Comparison of ENCODE assay signal across 28 mouse cellular contexts in the genomic region with DNA sequence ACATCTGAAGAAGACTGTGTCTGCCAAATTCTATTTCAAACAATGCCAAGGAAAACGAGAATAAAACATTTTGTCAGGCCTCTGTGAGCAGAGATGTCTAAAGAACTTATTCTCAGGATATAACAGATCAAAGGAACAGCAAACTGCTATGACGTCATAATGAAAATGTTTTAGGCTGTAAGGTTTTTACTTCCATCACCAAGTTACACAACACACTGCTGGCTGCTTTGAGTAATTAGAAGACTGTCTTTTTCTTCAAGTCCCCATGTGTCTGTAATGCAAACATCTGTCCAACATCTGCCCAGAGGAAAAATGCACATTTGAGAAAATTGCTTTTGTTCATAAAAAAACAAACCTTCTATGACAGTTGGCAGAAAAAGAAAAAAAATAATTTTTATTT.
"Had no signal": no experiment of that assay in that cellular context is flagged by ENCODE, and none has a peak within 500 bp of the region (broad histone marks: within the 10 kb centered on the region; RNA-seq: fewer than 3 reads in every experiment).

No protein-coding gene starts in this region.

- H3K27me3 ChIP-seq: heart, embryonic 12.5 days; hindbrain, embryonic 13.5 days; intestine, embryonic 15.5 days; kidney, embryonic 15.5 days; limb, embryonic 13.5 days; liver, embryonic 13.5 days; liver, embryonic 15.5 days had no signal

- H3K9ac ChIP-seq: heart, embryonic 12.5 days; hindbrain, embryonic 13.5 days; intestine, embryonic 15.5 days; kidney, embryonic 15.5 days; limb, embryonic 13.5 days; liver, embryonic 13.5 days; liver, embryonic 15.5 days; liver, postnatal 0 days had no signal

- H3K27ac ChIP-seq: gastrocnemius, adult 2 months; heart, embryonic 10.5 days; hindbrain, embryonic 10.5 days; hindbrain, embryonic 13.5 days; intestine, embryonic 15.5 days; kidney, embryonic 15.5 days; kidney, postnatal 0 days; limb, embryonic 13.5 days; liver, embryonic 13.5 days; liver, embryonic 15.5 days had no signal

- H3K36me3 ChIP-seq: heart, embryonic 10.5 days; heart, embryonic 12.5 days; hindbrain, embryonic 10.5 days; hindbrain, embryonic 13.5 days; intestine, embryonic 15.5 days; kidney, embryonic 15.5 days; limb, embryonic 13.5 days; liver, embryonic 13.5 days; liver, embryonic 15.5 days had no signal

- H3K9me3 ChIP-seq: heart, embryonic 10.5 days; heart, embryonic 12.5 days; hindbrain, embryonic 10.5 days; hindbrain, embryonic 13.5 days; intestine, embryonic 15.5 days; kidney, embryonic 15.5 days; limb, embryonic 13.5 days; liver, embryonic 13.5 days; liver, embryonic 15.5 days had no signal

- H3K4me3 ChIP-seq: gastrocnemius, adult 2 months; heart, embryonic 10.5 days; heart, embryonic 12.5 days; hindbrain, embryonic 10.5 days; hindbrain, embryonic 13.5 days; intestine, embryonic 15.5 days; kidney, embryonic 15.5 days; limb, embryonic 13.5 days; liver, embryonic 13.5 days; liver, embryonic 15.5 days had no signal

- DNase-seq: gastrocnemius, adult 2 months; gastrocnemius, postnatal 10 days; gastrocnemius, postnatal 25 days; heart, adult 18-20 months; heart, postnatal 10 days; heart, postnatal 4 days; kidney, adult 18-20 months; kidney, adult 9 months; kidney, postnatal 14 days; kidney, postnatal 36 days; layer of hippocampus, adult 9-11 months; layer of hippocampus, postnatal 36 days; liver; liver, embryonic 13.5 days; liver, postnatal 0 days had no signal

- ATAC-seq: hindbrain, embryonic 16.5 days; inflammation-experienced regulatory T-cells, adult 6 months; intestine, embryonic 15.5 days; intestine, postnatal 0 days; liver, postnatal 0 days had no signal

- H3K4me1 ChIP-seq: heart, embryonic 10.5 days; heart, embryonic 12.5 days; hindbrain, embryonic 10.5 days; hindbrain, embryonic 13.5 days; intestine, embryonic 15.5 days; kidney, embryonic 15.5 days; limb, embryonic 13.5 days; liver, embryonic 13.5 days; liver, embryonic 15.5 days had no signal

- H3K4me2 ChIP-seq: heart, embryonic 12.5 days; hindbrain, embryonic 13.5 days; intestine, embryonic 15.5 days; kidney, embryonic 15.5 days; limb, embryonic 13.5 days; liver, embryonic 11.5 days; liver, embryonic 13.5 days; liver, embryonic 15.5 days had no signal
